In genomic region chr15:62460026-62460607, GRCm38 (mm10) we compare ENCODE assay signal across 28 mouse cellular contexts.
DNase-seq lines count a peak whose midpoint lies in the region; ATAC-seq and TF ChIP-seq lines count a peak whose summit lies in the region.
"Had no signal": no experiment of that assay in that cellular context is flagged by ENCODE, and none has a peak within 500 bp of the region (broad histone marks: within the 10 kb centered on the region; RNA-seq: fewer than 3 reads in every experiment).

No protein-coding gene starts in this region.

- no peak for TF ChIP-seq POLR2A in kidney, adult 2 months (IDR thresholded peaks at IDR 0.05; ENCODE audit: low read depth, low read length)

- H3K4me3 ChIP-seq in kidney, adult 2 months (ENCODE audit: insufficient read depth, low read depth, low read length), result no peak overlapping the region
- H3K4me3 ChIP-seq in kidney, embryonic 14.5 days (ENCODE audit: low read length), result no peak overlapping the region
- no peak overlapping the region for H3K4me3 ChIP-seq in neural tube, embryonic 15.5 days (replicated peaks)
- H3K4me3 ChIP-seq: embryonic facial prominence, embryonic 13.5 days; forebrain, embryonic 10.5 days; forebrain, embryonic 15.5 days; heart, embryonic 10.5 days; heart, embryonic 15.5 days; hindbrain, embryonic 13.5 days had no signal

- H3K4me1 ChIP-seq in kidney, adult 2 months (ENCODE audit: control insufficient read depth, insufficient read depth, low read length), result peaks cover 9% of the 10 kb centered on the region; the same call in 1 of the 2 replicates
- H3K4me1 ChIP-seq in kidney, embryonic 14.5 days (ENCODE audit: control insufficient read depth, insufficient read depth, low read length), result no peaks in the 10 kb centered on the region
- H3K4me1 ChIP-seq in neural tube, embryonic 15.5 days, result peaks cover 10% of the 10 kb centered on the region

- H3K9ac ChIP-seq in kidney, embryonic 14.5 days (ENCODE audit: low read depth, low read length), result no peak overlapping the region
- no peak overlapping the region for H3K9ac ChIP-seq in neural tube, embryonic 15.5 days (replicated peaks)
- H3K9ac ChIP-seq: embryonic facial prominence, embryonic 13.5 days; forebrain, embryonic 15.5 days; heart, embryonic 15.5 days; hindbrain, embryonic 13.5 days; liver, embryonic 14.5 days had no signal

- DNase-seq in kidney, adult 2 months, result peak; percentile 14
- peak; percentile 9 for DNase-seq in thymus, postnatal 0 days (ENCODE audit: low spot score)
- DNase-seq in thymus, postnatal 36 days, result no peak
- peak; percentile 19 for DNase-seq in naive thymus-derived CD4-positive, alpha-beta T cell, adult 2 months (ENCODE audit: low read depth)
- no peak for DNase-seq in ovary, postnatal 10 days (ENCODE audit: low spot score)
- DNase-seq: adrenal gland, adult 2 months; adrenal gland, postnatal 36 days; cerebellum, adult 18-20 months; cerebellum, postnatal 10 days; gastrocnemius, postnatal 25 days; heart, adult 11 months; layer of hippocampus, adult 9-11 months; liver; lung, adult 2 months; lung, postnatal 10 days; midbrain, embryonic 14.5 days; right cerebral cortex, postnatal 4 days; thymus, adult 2 months had no signal

- no peak overlapping the region for H3K27ac ChIP-seq in kidney, adult 2 months (ENCODE audit: insufficient read depth, low read depth, low read length)
- H3K27ac ChIP-seq in kidney, embryonic 14.5 days (ENCODE audit: low read depth, low read length), result no peak overlapping the region
- no peak overlapping the region for H3K27ac ChIP-seq in neural tube, embryonic 15.5 days (replicated peaks)
- H3K27ac ChIP-seq: embryonic facial prominence, embryonic 13.5 days; forebrain, embryonic 10.5 days; forebrain, embryonic 15.5 days; heart, embryonic 10.5 days; heart, embryonic 15.5 days; hindbrain, embryonic 13.5 days; liver, embryonic 14.5 days had no signal

- H3K4me2 ChIP-seq in kidney, embryonic 14.5 days (replicated peaks; ENCODE audit: low read depth, low read length), result no peak overlapping the region
- H3K4me2 ChIP-seq in neural tube, embryonic 15.5 days, result no peak overlapping the region
- H3K4me2 ChIP-seq: embryonic facial prominence, embryonic 13.5 days; forebrain, embryonic 15.5 days; heart, embryonic 15.5 days; hindbrain, embryonic 13.5 days had no signal

- no peaks in the 10 kb centered on the region for H3K36me3 ChIP-seq in kidney, adult 2 months (ENCODE audit: control insufficient read depth, insufficient read depth, low read length)
- H3K36me3 ChIP-seq in kidney, embryonic 14.5 days (ENCODE audit: control insufficient read depth, insufficient read depth, low read length), result no peaks in the 10 kb centered on the region
- H3K36me3 ChIP-seq in neural tube, embryonic 15.5 days, result no peaks in the 10 kb centered on the region
- H3K36me3 ChIP-seq: embryonic facial prominence, embryonic 13.5 days; forebrain, embryonic 10.5 days; forebrain, embryonic 15.5 days; heart, embryonic 10.5 days; heart, embryonic 15.5 days; hindbrain, embryonic 13.5 days had no signal

- ATAC-seq in kidney, embryonic 14.5 days (ENCODE audit: low FRiP score, low TSS enrichment), result no peak
- ATAC-seq in neural tube, embryonic 15.5 days (ENCODE audit: low FRiP score), result no peak
- ATAC-seq: activated CD4-positive, CD25-positive, alpha-beta regulatory T cell, adult 4 months; forebrain, embryonic 15.5 days had no signal

- H3K9me3 ChIP-seq in kidney, embryonic 14.5 days (ENCODE audit: control insufficient read depth, low read length), result no peaks in the 10 kb centered on the region
- no peaks in the 10 kb centered on the region for H3K9me3 ChIP-seq in neural tube, embryonic 15.5 days (replicated peaks)
- H3K9me3 ChIP-seq: embryonic facial prominence, embryonic 13.5 days; forebrain, embryonic 10.5 days; forebrain, embryonic 15.5 days; heart, embryonic 10.5 days; heart, embryonic 15.5 days; hindbrain, embryonic 13.5 days had no signal

- 70% methylated on average over 6 of the region's 6 CpGs for WGBS in kidney, adult 2 months
- WGBS in kidney, embryonic 14.5 days, result 74% methylated on average over 6 of the region's 6 CpGs
- WGBS in neural tube, embryonic 15.5 days, result 78% methylated on average over 6 of the region's 6 CpGs

- no peaks in the 10 kb centered on the region for H3K27me3 ChIP-seq in kidney, adult 2 months (replicated peaks; ENCODE audit: control insufficient read depth, insufficient read depth, low read length)
- H3K27me3 ChIP-seq in kidney, embryonic 14.5 days (ENCODE audit: control insufficient read depth, insufficient read depth, low read length), result no peaks in the 10 kb centered on the region
- no peaks in the 10 kb centered on the region for H3K27me3 ChIP-seq in neural tube, embryonic 15.5 days (replicated peaks)
- H3K27me3 ChIP-seq: embryonic facial prominence, embryonic 13.5 days; forebrain, embryonic 15.5 days; heart, embryonic 15.5 days; hindbrain, embryonic 13.5 days had no signal

- TF ChIP-seq CTCF in kidney, adult 2 months (conservative IDR thresholded peaks at IDR 0.05; ENCODE audit: insufficient read depth, insufficient read length, low read depth, low read length), result no peak

Comparison
In these comparisons a context has a peak if more than half of its experiments do, and no peak if none do; other contexts are left out.
1. DNase-seq: peak in kidney, adult 2 months (single experiment), thymus, postnatal 0 days (single experiment) and naive thymus-derived CD4-positive, alpha-beta T cell, adult 2 months (single experiment); none in thymus, postnatal 36 days (0 of 2) and ovary, postnatal 10 days (single experiment).